8 mouse cellular contexts compared by ENCODE assay signal in genomic region chr7:3412036-3412435, GRCm38 (mm10). TPM values are rescaled to one million over a fixed set of nuclear protein-coding genes. Genes with fewer than 3 reads are reported as not detected.
DNase-seq lines count a peak whose midpoint lies in the region; ATAC-seq and TF ChIP-seq lines count a peak whose summit lies in the region.

No protein-coding gene starts in this region.

- peak in 1 of 2 experiments; percentile 4 for DNase-seq in heart, adult 2 months
- DNase-seq in heart, adult 9 months (ENCODE audit: low spot score in 2 of 2) = no peak
- peak; percentile 23 to 25 for DNase-seq in B cell, adult 2 months
- peak; percentile 57 for DNase-seq in forebrain, embryonic 14.5 days (ENCODE audit: low spot score)
- no peak for DNase-seq in limb, embryonic 14.5 days (ENCODE audit: low spot score)
- peak; percentile 65 for DNase-seq in retina, postnatal 1 day

- peaks cover 15% of the 10 kb centered on the region for H3K27me3 ChIP-seq in heart, adult 2 months (ENCODE audit: control insufficient read depth, insufficient read depth, low read length)
- peaks cover 12% of the 10 kb centered on the region; the same call in 1 of the 2 replicates for H3K27me3 ChIP-seq in forebrain, embryonic 14.5 days (replicated peaks; ENCODE audit: control insufficient read depth, insufficient read depth, low read length)
- peaks cover 66% of the 10 kb centered on the region for H3K27me3 ChIP-seq in limb, embryonic 14.5 days (ENCODE audit: control insufficient read depth, insufficient read depth, low read length)

- WGBS in heart, adult 2 months = 3% methylated on average over 20 of the region's 20 CpGs
- WGBS in forebrain, embryonic 14.5 days = under 1% methylated on average over 20 of the region's 20 CpGs
- WGBS in limb, embryonic 14.5 days = under 1% methylated on average over 20 of the region's 20 CpGs

- no peaks in the 10 kb centered on the region for H3K36me3 ChIP-seq in heart, adult 2 months (ENCODE audit: control insufficient read depth, insufficient read depth, low read length)
- H3K36me3 ChIP-seq in forebrain, embryonic 14.5 days (ENCODE audit: control insufficient read depth, insufficient read depth, low read length) = no peaks in the 10 kb centered on the region
- H3K36me3 ChIP-seq in limb, embryonic 14.5 days (ENCODE audit: control insufficient read depth, insufficient read depth, low read length) = no peaks in the 10 kb centered on the region

- no peak overlapping the region for H3K9ac ChIP-seq in heart, adult 2 months (ENCODE audit: low read depth, low read length)
- H3K9ac ChIP-seq in forebrain, embryonic 14.5 days (ENCODE audit: low read length) = peak overlapping the region; percentile 56
- 0 out of 2 replicates have a peak overlapping the region, but pooled peaks have one; percentile 34 for H3K9ac ChIP-seq in limb, embryonic 14.5 days (ENCODE audit: low read depth, low read length, severe bottlenecking)

- no peak overlapping the region for H3K4me3 ChIP-seq in heart, adult 2 months
- H3K4me3 ChIP-seq in bone marrow macrophage, adult 2 months (ENCODE audit: insufficient read depth, low read length) = peak overlapping the region; percentile 60
- H3K4me3 ChIP-seq in forebrain, embryonic 14.5 days (ENCODE audit: low read depth, low read length) = peak overlapping the region; percentile 25
- peak overlapping the region; percentile 42 for H3K4me3 ChIP-seq in limb, embryonic 14.5 days (replicated peaks; ENCODE audit: low read length)

- peak; percentile 18; the same call in 1 of the 2 replicates for TF ChIP-seq CTCF in heart, adult 2 months (IDR thresholded peaks at IDR 0.05)
- peak; percentile 50; the same call in 1 of the 2 replicates for TF ChIP-seq CTCF in bone marrow macrophage, adult 2 months (IDR thresholded peaks at IDR 0.05; ENCODE audit: low read depth, low read length)

- no peak for TF ChIP-seq POLR2A in heart, adult 2 months (IDR thresholded peaks at IDR 0.05; ENCODE audit: insufficient read depth, low read depth, low read length)
- no peak for TF ChIP-seq POLR2A in bone marrow macrophage, adult 2 months (IDR thresholded peaks at IDR 0.05; ENCODE audit: borderline replicate concordance, low read depth, low read length)
- TF ChIP-seq POLR2A in limb, embryonic 14.5 days (IDR thresholded peaks at IDR 0.05; ENCODE audit: borderline replicate concordance, extremely low read depth, insufficient read depth, insufficient read length) = no peak

- no peaks in the 10 kb centered on the region for H3K9me3 ChIP-seq in forebrain, embryonic 14.5 days (replicated peaks; ENCODE audit: control insufficient read depth, low read length)
- H3K9me3 ChIP-seq in limb, embryonic 14.5 days (ENCODE audit: control insufficient read depth, low read length) = no peaks in the 10 kb centered on the region

- H3K27ac ChIP-seq in heart, adult 2 months = no peak overlapping the region
- no peak overlapping the region for H3K27ac ChIP-seq in bone marrow macrophage, adult 2 months (ENCODE audit: insufficient read depth, low read depth, low read length)
- no peak overlapping the region for H3K27ac ChIP-seq in forebrain, embryonic 14.5 days (ENCODE audit: low read depth, low read length)
- no peak overlapping the region for H3K27ac ChIP-seq in limb, embryonic 14.5 days (replicated peaks; ENCODE audit: low read depth, low read length)

- H3K4me2 ChIP-seq in forebrain, embryonic 14.5 days (ENCODE audit: low read length) = peak overlapping the region; percentile 86
- peak overlapping the region; percentile 64 for H3K4me2 ChIP-seq in limb, embryonic 14.5 days (replicated peaks; ENCODE audit: low read depth, low read length, severe bottlenecking)

- intact Hi-C loops in heart, adult 2 months (cut with DNase I) = no loop called here

- ATAC-seq in forebrain, embryonic 14.5 days = no peak
- ATAC-seq in limb, embryonic 14.5 days (ENCODE audit: low FRiP score, low read depth) = no peak
- no peak for ATAC-seq in erythroid progenitor cell, adult 5-6 weeks (replicated peaks; ENCODE audit: low FRiP score, poor library complexity, severe bottlenecking)

- no peaks in the 10 kb centered on the region for H3K79me2 ChIP-seq in heart, adult 2 months (replicated peaks; ENCODE audit: control insufficient read depth, insufficient read depth, low read length)

- no peaks in the 10 kb centered on the region for H3K4me1 ChIP-seq in heart, adult 2 months (ENCODE audit: control insufficient read depth, insufficient read depth, low read length)
- H3K4me1 ChIP-seq in bone marrow macrophage, adult 2 months (ENCODE audit: control insufficient read depth, insufficient read depth, low read length) = peaks cover 31% of the 10 kb centered on the region
- peaks cover 4% of the 10 kb centered on the region; the same call in 1 of the 2 replicates for H3K4me1 ChIP-seq in forebrain, embryonic 14.5 days (ENCODE audit: control insufficient read depth, insufficient read depth, low read length)
- H3K4me1 ChIP-seq in limb, embryonic 14.5 days (ENCODE audit: control insufficient read depth, insufficient read depth, low read length) = peaks cover 5% of the 10 kb centered on the region; the same call in 1 of the 2 replicates

- no peak for TF ChIP-seq EP300 in heart, adult 2 months (IDR thresholded peaks at IDR 0.05; ENCODE audit: insufficient read depth, low read depth, low read length)

RNA-seq across cellular contexts. Expression of gene Cacng6, which starts 12.0 kb away (rescaled TPM):
- total RNA-seq in heart, adult 2 months (2021) = 1 to 10 TPM; 1.9 to 2.5 TPM
- polyA plus RNA-seq in heart, adult 2 months (2012; rRNA removed) = 0.78 and 3.3 TPM in 2 replicates
- polyA plus RNA-seq in bone marrow macrophage, adult 2 months (2012; ENCODE audit: insufficient read depth, insufficient read length, missing spikeins) = not detected in 2 replicates
- 0.09 TPM in 1 of 2 replicates, not detected in the other for polyA plus RNA-seq in forebrain, embryonic 14.5 days (2014; fragmentation: Nextera tagmentation; extraction: Ambion mirVana)
- polyA plus RNA-seq in limb, embryonic 14.5 days (2012; rRNA removed) = 8.0 and 8.9 TPM in 2 replicates
- polyA plus RNA-seq in limb, embryonic 14.5 days (2014; fragmentation: Nextera tagmentation; extraction: Ambion mirVana) = 7.1 and 10.0 TPM in 2 replicates
- not detected in 2 replicates for total RNA-seq in erythroid progenitor cell, adult 5-6 weeks (2015; ENCODE audit: low replicate concordance)
- not detected in 2 replicates for total RNA-seq in erythroid progenitor cell, adult 5-6 weeks (2017; ENCODE audit: low replicate concordance)

RNA-seq across cellular contexts. Expression of gene Cacng8, which starts 21.6 kb away (rescaled TPM):
- total RNA-seq in heart, adult 2 months (2021) = not detected
- polyA plus RNA-seq in heart, adult 2 months (2012; rRNA removed) = not detected in 2 replicates
- 0.40 and 0.77 TPM in 2 replicates for polyA plus RNA-seq in bone marrow macrophage, adult 2 months (2012; ENCODE audit: insufficient read depth, insufficient read length, missing spikeins)
- 8.6 and 11.1 TPM in 2 replicates for polyA plus RNA-seq in forebrain, embryonic 14.5 days (2014; fragmentation: Nextera tagmentation; extraction: Ambion mirVana)
- polyA plus RNA-seq in limb, embryonic 14.5 days (2012; rRNA removed) = 4.0 and 5.5 TPM in 2 replicates
- 3.6 and 4.7 TPM in 2 replicates for polyA plus RNA-seq in limb, embryonic 14.5 days (2014; fragmentation: Nextera tagmentation; extraction: Ambion mirVana)
- total RNA-seq in erythroid progenitor cell, adult 5-6 weeks (2015; ENCODE audit: low replicate concordance) = not detected in 2 replicates
- not detected in 2 replicates for total RNA-seq in erythroid progenitor cell, adult 5-6 weeks (2017; ENCODE audit: low replicate concordance)

Comparison
In these comparisons a context has a peak if more than half of its experiments do, and no peak if none do; other contexts are left out.
1. DNase-seq: peak in B cell, adult 2 months (2 of 2), forebrain, embryonic 14.5 days (single experiment) and retina, postnatal 1 day (single experiment); none in heart, adult 9 months (0 of 2) and limb, embryonic 14.5 days (single experiment).